Mouse (Mus musculus) spleen, adult 10 weeks (tissue): Measurements from ENCODE around the gene Commd3. TPM values are rescaled to one million over a fixed set of nuclear protein-coding genes. Genes with fewer than 3 reads are reported as not detected.

ENCODE experiments used
- polyA plus RNA-seq: library from polyadenylated mRNA; stranded (reverse); fragments of 350-450 nt; fragmentation: Illumina TruSeq; extraction: RNeasy Lipid Tissue Mini Kit (QIAGEN cat#74804); gene quantifications from one replicate; pipeline ENCODE4 v1.2.3, GENCODE M21; 2015; ENCODE audit warnings: low replicate concordance; ENCODE audit not compliant: insufficient read depth

Gene Commd3
- 178 TPM for polyA plus RNA-seq

GRCm38 (mm10) chr2:18672133-18672765 is at the start of gene Commd3:
Gene Commd3, plus strand, starts transcription at chr2:18672384.

GRCm38 (mm10) chr2:18676936-18677491 is 4.8 kb downstream of the Commd3 start, which contains the start of gene Bmi1:
Gene Bmi1, plus strand, starts transcription at chr2:18677018.

GRCm38 (mm10) chr2:18693871-18694610 is 21.9 kb downstream of the Commd3 start, which contains the start of gene Spag6:
Gene Spag6, plus strand, starts transcription at chr2:18694032.

Other genes with a start within 250 kb of the Commd3 start
- 95.2 TPM for gene Bmi1, start 4.6 kb downstream of the Commd3 start, polyA plus RNA-seq
- gene Spag6, start 21.6 kb downstream of the Commd3 start, polyA plus RNA-seq, result 0.12 TPM